Mouse (Mus musculus) frontal cortex, postnatal 25 days (tissue): ENCODE measurements around the gene D7Ertd443e.
A peak's percentile ranks its signal among the peaks of the same experiment; 100 is the strongest.

Experiments used
- DNase-seq, 2 experiments: peaks; one replicate each; pipeline ENCODE4 v3.0.0; 2022; ENCODE audit warnings: low spot score in 2 of 2

Gene D7Ertd443e

GRCm38 (mm10) chr7:134227773-134228455 lies 157.5 kb downstream of the D7Ertd443e start:
- DNase-seq: no peak

- no peak for DNase-seq
Measured at GRCm38 (mm10) chr7:134227101-134227500, 158.4 kb downstream of the D7Ertd443e start.

GRCm38 (mm10) chr7:134226231-134226630 lies 159.2 kb downstream of the D7Ertd443e start:
- DNase-seq: no peak

- peak; percentile 21 to 29 for DNase-seq
Measured at GRCm38 (mm10) chr7:134224741-134225612, 160.5 kb downstream of the D7Ertd443e start.

- no peak for DNase-seq
Measured at GRCm38 (mm10) chr7:134224421-134224740, 161.1 kb downstream of the D7Ertd443e start.

GRCm38 (mm10) chr7:134223444-134224161 lies 161.9 kb downstream of the D7Ertd443e start:
- peak; percentile 82 to 90 for DNase-seq
